Mouse (Mus musculus): ENCODE measurements around the gene Sync. TPM values are rescaled to one million over a fixed set of nuclear protein-coding genes. Genes with fewer than 3 reads are reported as not detected.

The Sync gene
- polyA plus RNA-seq, 1 experiment: not detected

- peak overlapping the region; percentile 88 for H3K4me3 ChIP-seq (ENCODE audit: insufficient read depth, low read length)
- peaks cover 59% of the 10 kb centered on the region for H3K4me1 ChIP-seq (ENCODE audit: control insufficient read depth, insufficient read depth, low read length)
- H3K27ac ChIP-seq (ENCODE audit: insufficient read depth, low read depth, low read length): peak overlapping the region; percentile 74
- no peak for TF ChIP-seq POLR2A (IDR thresholded peaks at IDR 0.05; ENCODE audit: borderline replicate concordance, low read depth, low read length)
- TF ChIP-seq CTCF (IDR thresholded peaks at IDR 0.05; ENCODE audit: low read depth, low read length): no peak
These were observed 39.8 kb upstream of the Sync start for GRCm38 (mm10) chr4:129247381-129248242.

GRCm38 (mm10) chr4:129248243-129248767 lies 39.1 kb upstream of the Sync start:
- Histone ChIP-seq H3K27ac (ENCODE audit: insufficient read depth, low read depth, low read length) (peak overlapping the region; percentile 74), H3K4me3 (ENCODE audit: insufficient read depth, low read length) (peak overlapping the region; percentile 88), H3K4me1 (ENCODE audit: control insufficient read depth, insufficient read depth, low read length) (peaks cover 57% of the 10 kb centered on the region)
- TF ChIP-seq POLR2A (IDR thresholded peaks at IDR 0.05; ENCODE audit: borderline replicate concordance, low read depth, low read length) (no peak), CTCF (IDR thresholded peaks at IDR 0.05; ENCODE audit: low read depth, low read length) (no peak)

GRCm38 (mm10) chr4:129249288-129249687 lies 38.1 kb upstream of the Sync start:
- TF ChIP-seq POLR2A (IDR thresholded peaks at IDR 0.05; ENCODE audit: borderline replicate concordance, low read depth, low read length): no peak
- no peak for TF ChIP-seq CTCF (IDR thresholded peaks at IDR 0.05; ENCODE audit: low read depth, low read length)
- Histone ChIP-seq H3K4me1 (ENCODE audit: control insufficient read depth, insufficient read depth, low read length) (peaks cover 56% of the 10 kb centered on the region), H3K27ac (ENCODE audit: insufficient read depth, low read depth, low read length) (peak overlapping the region; percentile 67), H3K4me3 (ENCODE audit: insufficient read depth, low read length) (no peak overlapping the region)

- TF ChIP-seq POLR2A (IDR thresholded peaks at IDR 0.05; ENCODE audit: borderline replicate concordance, low read depth, low read length) (no peak), CTCF (IDR thresholded peaks at IDR 0.05; ENCODE audit: low read depth, low read length) (no peak)
- Histone ChIP-seq H3K4me1 (ENCODE audit: control insufficient read depth, insufficient read depth, low read length) (peaks cover 55% of the 10 kb centered on the region), H3K27ac (ENCODE audit: insufficient read depth, low read depth, low read length) (peak overlapping the region; percentile 98), H3K4me3 (ENCODE audit: insufficient read depth, low read length) (peak overlapping the region; percentile 27)
These were observed 36.5 kb upstream of the Sync start for GRCm38 (mm10) chr4:129250759-129251481.

- H3K27ac ChIP-seq (ENCODE audit: insufficient read depth, low read depth, low read length): peak overlapping the region; percentile 98
- H3K4me3 ChIP-seq (ENCODE audit: insufficient read depth, low read length): peak overlapping the region; percentile 27
- no peak for TF ChIP-seq CTCF (IDR thresholded peaks at IDR 0.05; ENCODE audit: low read depth, low read length)
- TF ChIP-seq POLR2A (IDR thresholded peaks at IDR 0.05; ENCODE audit: borderline replicate concordance, low read depth, low read length): no peak
- H3K4me1 ChIP-seq (ENCODE audit: control insufficient read depth, insufficient read depth, low read length): peaks cover 62% of the 10 kb centered on the region
These were observed 35.8 kb upstream of the Sync start for GRCm38 (mm10) chr4:129251482-129252125.

- peaks cover 66% of the 10 kb centered on the region for H3K4me1 ChIP-seq (ENCODE audit: control insufficient read depth, insufficient read depth, low read length)
- H3K27ac ChIP-seq (ENCODE audit: insufficient read depth, low read depth, low read length): peak overlapping the region; percentile 66
- no peak overlapping the region for H3K4me3 ChIP-seq (ENCODE audit: insufficient read depth, low read length)
- TF ChIP-seq CTCF (IDR thresholded peaks at IDR 0.05; ENCODE audit: low read depth, low read length): no peak
- no peak for TF ChIP-seq POLR2A (IDR thresholded peaks at IDR 0.05; ENCODE audit: borderline replicate concordance, low read depth, low read length)
These were observed 34.9 kb upstream of the Sync start for GRCm38 (mm10) chr4:129252492-129252891.

- Histone ChIP-seq H3K4me1 (ENCODE audit: control insufficient read depth, insufficient read depth, low read length) (peaks cover 67% of the 10 kb centered on the region), H3K27ac (ENCODE audit: insufficient read depth, low read depth, low read length) (no peak overlapping the region), H3K4me3 (ENCODE audit: insufficient read depth, low read length) (no peak overlapping the region)
- no peak for TF ChIP-seq POLR2A (IDR thresholded peaks at IDR 0.05; ENCODE audit: borderline replicate concordance, low read depth, low read length)
- no peak for TF ChIP-seq CTCF (IDR thresholded peaks at IDR 0.05; ENCODE audit: low read depth, low read length)
These were observed 32.8 kb upstream of the Sync start for GRCm38 (mm10) chr4:129254571-129254970.

GRCm38 (mm10) chr4:129256450-129257380 lies 30.7 kb upstream of the Sync start:
- Histone ChIP-seq H3K4me1 (ENCODE audit: control insufficient read depth, insufficient read depth, low read length) (peaks cover 57% of the 10 kb centered on the region), H3K27ac (ENCODE audit: insufficient read depth, low read depth, low read length) (no peak overlapping the region), H3K4me3 (ENCODE audit: insufficient read depth, low read length) (no peak overlapping the region)
- TF ChIP-seq POLR2A (IDR thresholded peaks at IDR 0.05; ENCODE audit: borderline replicate concordance, low read depth, low read length) (no peak), CTCF (IDR thresholded peaks at IDR 0.05; ENCODE audit: low read depth, low read length) (no peak)
